Mouse (Mus musculus): ENCODE measurements around the gene Lrrc1. TPM values are rescaled to one million over a fixed set of nuclear protein-coding genes. Genes with fewer than 3 reads are reported as not detected.

Gene Lrrc1
- polyA plus RNA-seq, 1 experiment from 2014 or later, result 5.8 TPM

- H3K4me2 ChIP-seq, result no peak overlapping the region
- DNase-seq (ENCODE audit: low spot score) (no peak), ATAC-seq (replicated peaks; ENCODE audit: low FRiP score) (no peak)
- no peaks in the 10 kb centered on the region for H3K27me3 ChIP-seq (replicated peaks; ENCODE audit: control insufficient read depth, insufficient read depth, low read length)
- no peaks in the 10 kb centered on the region for H3K4me1 ChIP-seq (replicated peaks; ENCODE audit: control insufficient read depth, insufficient read depth, low read length)
- no peaks in the 10 kb centered on the region for H3K36me3 ChIP-seq (ENCODE audit: control insufficient read depth, insufficient read depth, low read length)
- H3K9me3 ChIP-seq (ENCODE audit: control insufficient read depth, low read length), result no peaks in the 10 kb centered on the region
- H3K27ac ChIP-seq (ENCODE audit: low read depth, low read length), result no peak overlapping the region
- WGBS, result 64% methylated on average over 13 of the region's 13 CpGs
- no peak overlapping the region for H3K9ac ChIP-seq (ENCODE audit: low read depth, low read length)
- H3K4me3 ChIP-seq (ENCODE audit: low read depth, low read length), result no peak overlapping the region
Observed at GRCm38 (mm10) chr9:77398856-77399631, 145.6 kb downstream of the Lrrc1 start.

GRCm38 (mm10) chr9:77397027-77397426 is 147.6 kb downstream of the Lrrc1 start:
- ATAC-seq (replicated peaks; ENCODE audit: low FRiP score) (no peak), DNase-seq (ENCODE audit: low spot score) (no peak)
- 47% methylated on average over 4 of the region's 4 CpGs for WGBS
- Histone ChIP-seq H3K9me3 (ENCODE audit: control insufficient read depth, low read length) (no peaks in the 10 kb centered on the region), H3K27me3 (replicated peaks; ENCODE audit: control insufficient read depth, insufficient read depth, low read length) (no peaks in the 10 kb centered on the region), H3K9ac (ENCODE audit: low read depth, low read length) (no peak overlapping the region), H3K27ac (ENCODE audit: low read depth, low read length) (no peak overlapping the region), H3K4me3 (ENCODE audit: low read depth, low read length) (no peak overlapping the region), H3K36me3 (ENCODE audit: control insufficient read depth, insufficient read depth, low read length) (no peaks in the 10 kb centered on the region), H3K4me2 (no peak overlapping the region), H3K4me1 (replicated peaks; ENCODE audit: control insufficient read depth, insufficient read depth, low read length) (no peaks in the 10 kb centered on the region)

GRCm38 (mm10) chr9:77391248-77391647 is 153.4 kb downstream of the Lrrc1 start:
- Histone ChIP-seq H3K36me3 (ENCODE audit: control insufficient read depth, insufficient read depth, low read length) (no peaks in the 10 kb centered on the region), H3K27ac (ENCODE audit: low read depth, low read length) (no peak overlapping the region), H3K4me2 (no peak overlapping the region), H3K9ac (ENCODE audit: low read depth, low read length) (no peak overlapping the region), H3K4me3 (ENCODE audit: low read depth, low read length) (no peak overlapping the region), H3K4me1 (replicated peaks; ENCODE audit: control insufficient read depth, insufficient read depth, low read length) (no peaks in the 10 kb centered on the region), H3K27me3 (replicated peaks; ENCODE audit: control insufficient read depth, insufficient read depth, low read length) (no peaks in the 10 kb centered on the region), H3K9me3 (ENCODE audit: control insufficient read depth, low read length) (no peaks in the 10 kb centered on the region)
- ATAC-seq (replicated peaks; ENCODE audit: low FRiP score) (no peak), DNase-seq (ENCODE audit: low spot score) (no peak)
- WGBS, result 84% methylated on average over 10 of the region's 10 CpGs

- DNase-seq (ENCODE audit: low spot score) (no peak), ATAC-seq (replicated peaks; ENCODE audit: low FRiP score) (no peak)
- Histone ChIP-seq H3K27ac (ENCODE audit: low read depth, low read length) (no peak overlapping the region), H3K36me3 (ENCODE audit: control insufficient read depth, insufficient read depth, low read length) (no peaks in the 10 kb centered on the region), H3K4me3 (ENCODE audit: low read depth, low read length) (no peak overlapping the region), H3K4me1 (replicated peaks; ENCODE audit: control insufficient read depth, insufficient read depth, low read length) (no peaks in the 10 kb centered on the region), H3K4me2 (no peak overlapping the region), H3K9ac (ENCODE audit: low read depth, low read length) (no peak overlapping the region), H3K9me3 (ENCODE audit: control insufficient read depth, low read length) (no peaks in the 10 kb centered on the region), H3K27me3 (replicated peaks; ENCODE audit: control insufficient read depth, insufficient read depth, low read length) (no peaks in the 10 kb centered on the region)
- 81% methylated on average over 8 of the region's 8 CpGs for WGBS
Observed at GRCm38 (mm10) chr9:77388956-77389355, 155.7 kb downstream of the Lrrc1 start.

- DNase-seq (ENCODE audit: low spot score) (no peak), ATAC-seq (replicated peaks; ENCODE audit: low FRiP score) (no peak)
- WGBS, result 18% methylated on average over 1 of the region's 1 CpGs
- Histone ChIP-seq H3K27me3 (replicated peaks; ENCODE audit: control insufficient read depth, insufficient read depth, low read length) (no peaks in the 10 kb centered on the region), H3K4me2 (no peak overlapping the region), H3K36me3 (ENCODE audit: control insufficient read depth, insufficient read depth, low read length) (no peaks in the 10 kb centered on the region), H3K4me1 (replicated peaks; ENCODE audit: control insufficient read depth, insufficient read depth, low read length) (no peaks in the 10 kb centered on the region; the same call in 1 of the 2 replicates), H3K4me3 (ENCODE audit: low read depth, low read length) (no peak overlapping the region), H3K9me3 (ENCODE audit: control insufficient read depth, low read length) (no peaks in the 10 kb centered on the region), H3K27ac (ENCODE audit: low read depth, low read length) (no peak overlapping the region), H3K9ac (ENCODE audit: low read depth, low read length) (no peak overlapping the region)
Observed at GRCm38 (mm10) chr9:77386751-77387150, 157.9 kb downstream of the Lrrc1 start.

GRCm38 (mm10) chr9:77385611-77386010 is 159.1 kb downstream of the Lrrc1 start:
- no peaks in the 10 kb centered on the region for H3K9me3 ChIP-seq (ENCODE audit: control insufficient read depth, low read length)
- no peak overlapping the region for H3K9ac ChIP-seq (ENCODE audit: low read depth, low read length)
- H3K27ac ChIP-seq (ENCODE audit: low read depth, low read length), result no peak overlapping the region
- no peak for ATAC-seq (replicated peaks; ENCODE audit: low FRiP score)
- no peak overlapping the region for H3K4me3 ChIP-seq (ENCODE audit: low read depth, low read length)
- H3K4me1 ChIP-seq (replicated peaks; ENCODE audit: control insufficient read depth, insufficient read depth, low read length), result no peaks in the 10 kb centered on the region; the same call in 1 of the 2 replicates
- H3K36me3 ChIP-seq (ENCODE audit: control insufficient read depth, insufficient read depth, low read length), result no peaks in the 10 kb centered on the region
- H3K4me2 ChIP-seq, result no peak overlapping the region
- WGBS, result 75% methylated on average over 12 of the region's 12 CpGs
- no peak for DNase-seq (ENCODE audit: low spot score)
- H3K27me3 ChIP-seq (replicated peaks; ENCODE audit: control insufficient read depth, insufficient read depth, low read length), result no peaks in the 10 kb centered on the region

- DNase-seq (ENCODE audit: low spot score) (no peak), ATAC-seq (replicated peaks; ENCODE audit: low FRiP score) (no peak)
- Histone ChIP-seq H3K27me3 (replicated peaks; ENCODE audit: control insufficient read depth, insufficient read depth, low read length) (no peaks in the 10 kb centered on the region), H3K36me3 (ENCODE audit: control insufficient read depth, insufficient read depth, low read length) (no peaks in the 10 kb centered on the region), H3K4me1 (replicated peaks; ENCODE audit: control insufficient read depth, insufficient read depth, low read length) (no peaks in the 10 kb centered on the region; the same call in 1 of the 2 replicates), H3K4me3 (ENCODE audit: low read depth, low read length) (no peak overlapping the region), H3K27ac (ENCODE audit: low read depth, low read length) (no peak overlapping the region), H3K4me2 (no peak overlapping the region), H3K9me3 (ENCODE audit: control insufficient read depth, low read length) (no peaks in the 10 kb centered on the region), H3K9ac (ENCODE audit: low read depth, low read length) (no peak overlapping the region)
- WGBS, result 80% methylated on average over 9 of the region's 9 CpGs
Observed at GRCm38 (mm10) chr9:77384651-77385050, 160.0 kb downstream of the Lrrc1 start.

- Histone ChIP-seq H3K9ac (ENCODE audit: low read depth, low read length) (no peak overlapping the region), H3K4me3 (ENCODE audit: low read depth, low read length) (no peak overlapping the region), H3K4me1 (replicated peaks; ENCODE audit: control insufficient read depth, insufficient read depth, low read length) (no peaks in the 10 kb centered on the region; the same call in 1 of the 2 replicates), H3K36me3 (ENCODE audit: control insufficient read depth, insufficient read depth, low read length) (no peaks in the 10 kb centered on the region), H3K4me2 (no peak overlapping the region), H3K27ac (ENCODE audit: low read depth, low read length) (no peak overlapping the region), H3K27me3 (replicated peaks; ENCODE audit: control insufficient read depth, insufficient read depth, low read length) (no peaks in the 10 kb centered on the region), H3K9me3 (ENCODE audit: control insufficient read depth, low read length) (no peaks in the 10 kb centered on the region)
- 67% methylated on average over 4 of the region's 4 CpGs for WGBS
- ATAC-seq (replicated peaks; ENCODE audit: low FRiP score) (no peak), DNase-seq (ENCODE audit: low spot score) (no peak)
Observed at GRCm38 (mm10) chr9:77383951-77384350, 160.7 kb downstream of the Lrrc1 start.

- no peaks in the 10 kb centered on the region for H3K9me3 ChIP-seq (ENCODE audit: control insufficient read depth, low read length)
- no peak overlapping the region for H3K4me2 ChIP-seq
- no peaks in the 10 kb centered on the region for H3K36me3 ChIP-seq (ENCODE audit: control insufficient read depth, insufficient read depth, low read length)
- no peak overlapping the region for H3K27ac ChIP-seq (ENCODE audit: low read depth, low read length)
- H3K4me3 ChIP-seq (ENCODE audit: low read depth, low read length), result no peak overlapping the region
- H3K27me3 ChIP-seq (replicated peaks; ENCODE audit: control insufficient read depth, insufficient read depth, low read length), result no peaks in the 10 kb centered on the region
- DNase-seq (ENCODE audit: low spot score) (no peak), ATAC-seq (replicated peaks; ENCODE audit: low FRiP score) (no peak)
- WGBS, result 31% methylated on average over 3 of the region's 3 CpGs
- no peaks in the 10 kb centered on the region; the same call in 1 of the 2 replicates for H3K4me1 ChIP-seq (replicated peaks; ENCODE audit: control insufficient read depth, insufficient read depth, low read length)
- H3K9ac ChIP-seq (ENCODE audit: low read depth, low read length), result no peak overlapping the region
Observed at GRCm38 (mm10) chr9:77382514-77382913, 162.2 kb downstream of the Lrrc1 start.

Data from liver, embryonic 11.5 days (tissue).